Mouse (Mus musculus) spleen, adult 2 months (tissue): ENCODE results near the gene Nfyb.

Experiments
- CTCF ChIP-seq: fragments of 200-500 bp; IDR thresholded peaks from 2 replicates; pipeline ENCODE4 v1.5.1; 2011; ENCODE audit warnings: mild to moderate bottlenecking, inconsistent platforms; ENCODE audit not compliant: insufficient read depth, insufficient read length, insufficient replicate concordance; ENCODE audit errors: extremely low read depth
- POLR2A ChIP-seq: fragments of 200-500 bp; IDR thresholded peaks from 2 replicates; pipeline ENCODE4 v1.6.1; 2011; ENCODE audit warnings: low read depth, low read length, inconsistent platforms

DNA sequence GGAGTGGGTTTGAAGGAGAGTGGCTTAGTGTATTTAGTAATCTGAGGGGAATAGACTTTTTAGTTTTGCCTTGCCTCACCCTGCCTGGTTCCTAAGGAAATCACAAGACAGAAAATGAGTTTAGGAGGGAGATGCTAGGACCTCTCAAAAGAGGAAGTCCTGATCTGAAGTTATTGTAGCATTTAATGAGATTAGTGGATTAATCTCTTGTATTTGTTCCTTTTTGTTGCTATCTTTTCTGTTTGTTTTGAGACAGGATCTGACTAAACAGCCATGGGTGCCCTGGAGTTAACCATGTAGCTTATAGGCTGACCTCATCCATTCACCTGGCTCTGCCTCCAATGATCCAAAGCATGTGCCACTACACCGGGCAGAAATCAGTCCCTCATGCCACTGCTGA lies 21.4 kb downstream of the Nfyb start:
- TF ChIP-seq CTCF (no peak), POLR2A (no peak)
